Mouse (Mus musculus): ENCODE measurements at regions not wholly inside any gene's neighbourhood (a gene's known extent, or its start where the extent isn't known, plus 50 kb on each side); places are given as distances from the start of the nearest gene placed in this dataset.

DNA sequence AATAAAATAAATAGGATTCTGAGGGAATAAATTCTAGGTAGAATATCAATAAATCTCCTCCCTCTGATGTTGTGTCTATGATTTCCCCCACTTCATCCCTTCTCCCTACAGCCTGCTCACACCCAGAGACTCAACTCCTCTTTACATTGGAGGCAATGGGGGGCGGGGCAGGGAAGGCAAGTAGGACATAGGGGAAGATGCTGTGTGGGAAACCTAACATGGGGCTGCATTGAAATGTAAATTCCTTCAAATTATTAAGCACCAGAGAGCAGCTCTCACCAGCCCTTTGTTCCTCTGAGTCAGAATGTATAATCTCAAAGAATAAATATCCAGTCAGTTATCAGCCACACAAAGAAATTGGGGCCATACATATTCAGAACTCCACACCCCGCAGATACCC is 91.6 kb downstream of the Nuf2 start:
- Histone ChIP-seq H3K27ac (replicated peaks in 1 of 2; ENCODE audit: control insufficient read depth in 1 of 2, insufficient read depth in 1 of 2, low read depth in 2 of 2, low read length in 2 of 2) (no peak overlapping the region), H3K9me3 (ENCODE audit: control insufficient read depth, low read length) (no peaks in the 10 kb centered on the region)
- 85% methylated on average over 2 of the region's 2 CpGs for WGBS

DNA sequence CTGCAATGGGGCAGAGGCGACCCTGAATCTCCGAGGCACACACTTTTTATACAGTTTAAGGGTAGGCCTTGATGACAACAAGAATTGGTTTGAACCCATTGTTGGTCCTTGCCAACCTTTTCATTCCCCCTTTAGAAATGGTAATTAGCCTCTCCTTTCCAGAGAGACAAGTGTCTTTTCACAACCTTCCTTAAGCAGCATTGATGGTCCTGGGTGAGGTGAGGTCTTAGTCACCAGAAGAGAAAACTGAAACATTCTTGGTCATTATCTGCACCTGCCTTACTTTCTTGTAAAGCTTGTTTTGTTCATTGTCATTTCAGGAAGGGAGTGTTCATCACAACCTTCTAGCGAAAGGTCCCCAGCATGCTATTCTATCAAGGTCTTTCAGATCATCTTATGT is 93.3 kb downstream of the Nuf2 start:
- Histone ChIP-seq H3K27me3 (ENCODE audit: control insufficient read depth, insufficient read depth, low read length) (no peaks in the 10 kb centered on the region), H3K9me3 (ENCODE audit: control insufficient read depth, low read length) (no peaks in the 10 kb centered on the region), H3K4me1 (ENCODE audit: control insufficient read depth in 2 of 2, insufficient read depth in 2 of 2, low read length in 2 of 2) (no peaks in the 10 kb centered on the region), H3K27ac (replicated peaks in 1 of 2; ENCODE audit: control insufficient read depth in 1 of 2, insufficient read depth in 1 of 2, low read depth in 2 of 2, low read length in 2 of 2) (no peak overlapping the region), H3K4me2 (ENCODE audit: low read length) (no peak overlapping the region), H3K9ac (ENCODE audit: low read length) (no peak overlapping the region), H3K4me3 (ENCODE audit: control insufficient read depth in 1 of 2, insufficient read depth in 1 of 2, low read depth in 1 of 2, low read length in 2 of 2) (no peak overlapping the region), H3K36me3 (ENCODE audit: control insufficient read depth, insufficient read depth, low read length) (no peaks in the 10 kb centered on the region)
- ATAC-seq (ENCODE audit: insufficient number of reproducible peaks, insufficient read depth, low FRiP score, low read depth) = no peak
- 87% methylated on average over 3 of the region's 3 CpGs for WGBS

More for the DNA sequence above, 91.6 kb downstream of the Nuf2 start:
- no peaks in the 10 kb centered on the region for H3K27me3 ChIP-seq (ENCODE audit: control insufficient read depth, insufficient read depth, low read length)
- no peak overlapping the region for H3K9ac ChIP-seq (ENCODE audit: low read length)
- ATAC-seq (ENCODE audit: insufficient number of reproducible peaks, insufficient read depth, low FRiP score, low read depth) = no peak
- no peaks in the 10 kb centered on the region for H3K4me1 ChIP-seq (ENCODE audit: control insufficient read depth in 2 of 2, insufficient read depth in 2 of 2, low read length in 2 of 2)
- no peak overlapping the region for H3K4me2 ChIP-seq (ENCODE audit: low read length)
- H3K4me3 ChIP-seq (ENCODE audit: control insufficient read depth in 1 of 2, insufficient read depth in 1 of 2, low read depth in 1 of 2, low read length in 2 of 2) = no peak overlapping the region
- no peaks in the 10 kb centered on the region for H3K36me3 ChIP-seq (ENCODE audit: control insufficient read depth, insufficient read depth, low read length)

DNA sequence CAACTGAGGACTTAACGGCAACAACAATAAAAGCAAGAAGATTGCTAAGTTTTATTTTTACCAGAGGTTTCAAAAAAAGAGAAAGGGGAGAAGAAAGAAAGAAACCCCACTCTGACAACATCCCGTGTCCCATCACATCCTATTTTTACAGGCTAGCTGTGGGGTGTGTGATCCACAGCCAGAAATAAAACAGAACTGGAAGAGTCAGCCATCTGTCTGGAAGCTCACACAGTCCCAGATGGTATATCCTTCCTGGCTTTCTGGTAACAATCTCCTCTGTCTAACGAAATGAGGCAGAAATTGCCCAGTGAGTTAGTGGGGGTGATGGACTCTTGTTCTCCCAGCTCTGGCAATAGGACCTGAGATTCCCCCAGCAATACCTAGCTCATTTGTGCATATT is 108.9 kb downstream of the Nuf2 start:
- Histone ChIP-seq H3K9me3 (ENCODE audit: control insufficient read depth, low read length) (no peaks in the 10 kb centered on the region), H3K36me3 (ENCODE audit: control insufficient read depth, insufficient read depth, low read length) (no peaks in the 10 kb centered on the region), H3K4me1 (ENCODE audit: control insufficient read depth in 2 of 2, insufficient read depth in 2 of 2, low read length in 2 of 2) (0 out of 4 replicates have a peak, but pooled peaks cover 0 to 2% of the 10 kb centered on the region in 2 experiments), H3K27ac (replicated peaks in 1 of 2; ENCODE audit: control insufficient read depth in 1 of 2, insufficient read depth in 1 of 2, low read depth in 2 of 2, low read length in 2 of 2) (no peak overlapping the region), H3K4me2 (ENCODE audit: low read length) (no peak overlapping the region), H3K27me3 (ENCODE audit: control insufficient read depth, insufficient read depth, low read length) (no peaks in the 10 kb centered on the region), H3K9ac (ENCODE audit: low read length) (no peak overlapping the region), H3K4me3 (ENCODE audit: control insufficient read depth in 1 of 2, insufficient read depth in 1 of 2, low read depth in 1 of 2, low read length in 2 of 2) (no peak overlapping the region)
- ATAC-seq (ENCODE audit: insufficient number of reproducible peaks, insufficient read depth, low FRiP score, low read depth) = no peak
- 55% methylated on average over 3 of the region's 3 CpGs for WGBS

DNA sequence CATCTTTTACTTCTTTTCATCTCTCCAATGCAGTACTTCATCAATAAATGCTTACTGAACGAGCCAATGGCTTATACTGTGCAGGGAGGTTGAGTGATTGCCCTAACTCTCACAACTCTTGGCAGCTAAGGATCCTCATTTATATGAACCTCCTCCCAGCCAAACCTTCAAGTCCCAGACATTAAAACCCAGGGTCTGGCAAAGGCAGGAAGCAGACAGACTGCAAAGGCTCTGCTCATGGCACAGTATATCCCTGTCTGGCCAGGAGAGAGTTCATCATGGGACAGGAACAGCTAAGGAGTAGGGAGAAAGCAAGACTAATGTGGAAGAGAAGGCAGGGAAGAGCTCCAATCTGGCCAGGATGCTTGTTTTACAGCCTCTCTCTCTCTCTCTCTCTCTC is 109.6 kb downstream of the Nuf2 start:
- 0 out of 4 replicates have a peak, but pooled peaks cover 0 to 2% of the 10 kb centered on the region in 2 experiments for H3K4me1 ChIP-seq (ENCODE audit: control insufficient read depth in 2 of 2, insufficient read depth in 2 of 2, low read length in 2 of 2)
- H3K4me3 ChIP-seq (ENCODE audit: control insufficient read depth in 1 of 2, insufficient read depth in 1 of 2, low read depth in 1 of 2, low read length in 2 of 2) = no peak overlapping the region
- 45% methylated on average over 1 of the region's 1 CpGs for WGBS
- H3K27ac ChIP-seq (replicated peaks in 1 of 2; ENCODE audit: control insufficient read depth in 1 of 2, insufficient read depth in 1 of 2, low read depth in 2 of 2, low read length in 2 of 2) = no peak overlapping the region
- no peaks in the 10 kb centered on the region for H3K9me3 ChIP-seq (ENCODE audit: control insufficient read depth, low read length)
- no peak for ATAC-seq (ENCODE audit: insufficient number of reproducible peaks, insufficient read depth, low FRiP score, low read depth)
- no peak overlapping the region for H3K9ac ChIP-seq (ENCODE audit: low read length)
- H3K4me2 ChIP-seq (ENCODE audit: low read length) = no peak overlapping the region
- H3K27me3 ChIP-seq (ENCODE audit: control insufficient read depth, insufficient read depth, low read length) = no peaks in the 10 kb centered on the region
- no peaks in the 10 kb centered on the region for H3K36me3 ChIP-seq (ENCODE audit: control insufficient read depth, insufficient read depth, low read length)

DNA sequence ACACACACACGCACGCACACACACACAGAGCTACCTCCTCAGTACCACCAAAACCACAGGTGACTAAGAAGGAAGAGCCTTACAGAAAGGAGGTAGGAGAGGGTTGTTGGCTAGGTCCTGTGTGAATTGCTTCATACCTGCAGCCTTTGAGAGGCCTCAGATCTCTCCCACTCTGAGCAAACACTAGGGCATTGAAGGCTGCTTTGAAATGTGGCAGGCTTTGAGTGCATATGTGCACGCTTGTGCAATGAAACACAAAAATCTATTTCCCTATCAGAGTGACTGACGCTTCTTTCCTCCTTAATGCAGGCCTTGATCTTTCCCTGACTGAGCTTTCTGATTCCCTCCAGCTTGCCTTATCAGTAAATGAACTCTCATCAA is 112.6 kb downstream of the Nuf2 start:
- no peaks in the 10 kb centered on the region for H3K9me3 ChIP-seq (ENCODE audit: control insufficient read depth, low read length)
- no peak overlapping the region for H3K4me3 ChIP-seq (ENCODE audit: control insufficient read depth in 1 of 2, insufficient read depth in 1 of 2, low read depth in 1 of 2, low read length in 2 of 2)
- H3K4me1 ChIP-seq (ENCODE audit: control insufficient read depth in 2 of 2, insufficient read depth in 2 of 2, low read length in 2 of 2) = 0 out of 4 replicates have a peak, but pooled peaks cover 0 to 2% of the 10 kb centered on the region in 2 experiments
- H3K4me2 ChIP-seq (ENCODE audit: low read length) = no peak overlapping the region
- no peaks in the 10 kb centered on the region for H3K27me3 ChIP-seq (ENCODE audit: control insufficient read depth, insufficient read depth, low read length)
- WGBS = 72% methylated on average over 4 of the region's 4 CpGs
- no peak overlapping the region for H3K9ac ChIP-seq (ENCODE audit: low read length)
- H3K27ac ChIP-seq (replicated peaks in 1 of 2; ENCODE audit: control insufficient read depth in 1 of 2, insufficient read depth in 1 of 2, low read depth in 2 of 2, low read length in 2 of 2) = no peak overlapping the region
- ATAC-seq (ENCODE audit: insufficient number of reproducible peaks, insufficient read depth, low FRiP score, low read depth) = no peak
- no peaks in the 10 kb centered on the region for H3K36me3 ChIP-seq (ENCODE audit: control insufficient read depth, insufficient read depth, low read length)

GRCm38 (mm10) chr1:169417979-169418664 is 113.1 kb downstream of the Nuf2 start:
- no peak for ATAC-seq (ENCODE audit: insufficient number of reproducible peaks, insufficient read depth, low FRiP score, low read depth)
- Histone ChIP-seq H3K36me3 (ENCODE audit: control insufficient read depth, insufficient read depth, low read length) (no peaks in the 10 kb centered on the region), H3K27me3 (ENCODE audit: control insufficient read depth, insufficient read depth, low read length) (no peaks in the 10 kb centered on the region), H3K4me2 (ENCODE audit: low read length) (no peak overlapping the region), H3K27ac (replicated peaks in 1 of 2; ENCODE audit: control insufficient read depth in 1 of 2, insufficient read depth in 1 of 2, low read depth in 2 of 2, low read length in 2 of 2) (no peak overlapping the region), H3K4me3 (ENCODE audit: control insufficient read depth in 1 of 2, insufficient read depth in 1 of 2, low read depth in 1 of 2, low read length in 2 of 2) (no peak overlapping the region), H3K9ac (ENCODE audit: low read length) (no peak overlapping the region), H3K9me3 (ENCODE audit: control insufficient read depth, low read length) (no peaks in the 10 kb centered on the region), H3K4me1 (ENCODE audit: control insufficient read depth in 2 of 2, insufficient read depth in 2 of 2, low read length in 2 of 2) (0 out of 4 replicates have a peak, but pooled peaks cover 0 to 2% of the 10 kb centered on the region in 2 experiments)
- WGBS = 72% methylated on average over 10 of the region's 10 CpGs

- no peak overlapping the region for H3K9ac ChIP-seq (ENCODE audit: low read length)
- no peaks in the 10 kb centered on the region for H3K9me3 ChIP-seq (ENCODE audit: control insufficient read depth, low read length)
- 85% methylated on average over 1 of the region's 1 CpGs for WGBS
- H3K4me2 ChIP-seq (ENCODE audit: low read length) = no peak overlapping the region
- H3K27me3 ChIP-seq (ENCODE audit: control insufficient read depth, insufficient read depth, low read length) = no peaks in the 10 kb centered on the region
- no peak overlapping the region for H3K27ac ChIP-seq (replicated peaks in 1 of 2; ENCODE audit: control insufficient read depth in 1 of 2, insufficient read depth in 1 of 2, low read depth in 2 of 2, low read length in 2 of 2)
- H3K4me1 ChIP-seq (ENCODE audit: control insufficient read depth in 2 of 2, insufficient read depth in 2 of 2, low read length in 2 of 2) = 0 out of 4 replicates have a peak, but pooled peaks cover 0 to 2% of the 10 kb centered on the region in 2 experiments
- H3K4me3 ChIP-seq (ENCODE audit: control insufficient read depth in 1 of 2, insufficient read depth in 1 of 2, low read depth in 1 of 2, low read length in 2 of 2) = no peak overlapping the region
- no peak for ATAC-seq (ENCODE audit: insufficient number of reproducible peaks, insufficient read depth, low FRiP score, low read depth)
- no peaks in the 10 kb centered on the region for H3K36me3 ChIP-seq (ENCODE audit: control insufficient read depth, insufficient read depth, low read length)
These were observed 114.6 kb downstream of the Nuf2 start for GRCm38 (mm10) chr1:169416701-169417100.

DNA sequence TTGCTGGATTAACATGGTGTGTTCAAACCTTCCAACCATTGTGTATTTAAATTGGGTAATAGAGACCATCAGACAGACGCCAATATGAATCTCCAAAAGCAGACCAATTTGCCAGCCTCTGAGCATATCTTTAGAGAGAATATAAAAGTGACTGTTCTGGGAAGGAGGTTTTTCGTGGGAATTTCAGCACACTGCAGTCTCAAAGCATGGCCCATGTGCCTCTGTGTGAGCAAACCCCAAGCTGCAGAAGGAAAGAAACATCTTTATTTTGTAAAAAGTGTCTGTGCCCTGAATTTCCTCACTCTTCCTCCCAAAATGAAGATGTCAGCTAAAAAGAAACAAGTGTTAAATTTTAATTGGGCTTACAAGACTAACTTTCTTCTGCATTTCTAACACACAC is 123.1 kb downstream of the Nuf2 start:
- Histone ChIP-seq H3K4me2 (ENCODE audit: low read length) (no peak overlapping the region), H3K4me1 (ENCODE audit: control insufficient read depth in 2 of 2, insufficient read depth in 2 of 2, low read length in 2 of 2) (no peaks in the 10 kb centered on the region), H3K4me3 (ENCODE audit: control insufficient read depth in 1 of 2, insufficient read depth in 1 of 2, low read depth in 1 of 2, low read length in 2 of 2) (no peak overlapping the region), H3K36me3 (ENCODE audit: control insufficient read depth, insufficient read depth, low read length) (no peaks in the 10 kb centered on the region), H3K27me3 (ENCODE audit: control insufficient read depth, insufficient read depth, low read length) (no peaks in the 10 kb centered on the region), H3K9ac (ENCODE audit: low read length) (no peak overlapping the region), H3K9me3 (ENCODE audit: control insufficient read depth, low read length) (no peaks in the 10 kb centered on the region), H3K27ac (replicated peaks in 1 of 2; ENCODE audit: control insufficient read depth in 1 of 2, insufficient read depth in 1 of 2, low read depth in 2 of 2, low read length in 2 of 2) (no peak overlapping the region)
- 80% methylated on average over 2 of the region's 2 CpGs for whole genome bisulfite sequencing
- no peak for ATAC-seq (ENCODE audit: insufficient number of reproducible peaks, insufficient read depth, low FRiP score, low read depth)
